Mouse (Mus musculus): Measurements from ENCODE around the gene Arf3.
A peak's percentile ranks its signal among the peaks of the same experiment; 100 is the strongest.
"Not testable (repeated sequence)": the region's sequence is repeated elsewhere in the genome, so short reads cannot be mapped to it uniquely, and the experiment has no call there.

Arf3 gene

GRCm38 (mm10) chr15:98753021-98753423, 10.0 kb downstream of the Arf3 start:
- no peak for DNase-seq (ENCODE audit: low spot score in 2 of 2)

GRCm38 (mm10) chr15:98749093-98749492, 13.9 kb downstream of the Arf3 start:
- DNase-seq (ENCODE audit: low spot score in 2 of 2): no peak

GRCm38 (mm10) chr15:98747296-98747695, 15.7 kb downstream of the Arf3 start:
- DNase-seq (ENCODE audit: low spot score in 2 of 2): no peak

GRCm38 (mm10) chr15:98746344-98746965, 16.6 kb downstream of the Arf3 start:
- DNase-seq (ENCODE audit: low spot score in 2 of 2): no peak

- DNase-seq (ENCODE audit: low spot score in 2 of 2): not testable (repeated sequence)
Measured at GRCm38 (mm10) chr15:98743863-98744262, 19.2 kb downstream of the Arf3 start.

- DNase-seq (ENCODE audit: low spot score in 2 of 2): no peak
Measured at GRCm38 (mm10) chr15:98742766-98743428, 20.1 kb downstream of the Arf3 start.

GRCm38 (mm10) chr15:98740219-98740618, 22.8 kb downstream of the Arf3 start:
- no peak for DNase-seq (ENCODE audit: low spot score in 2 of 2)

- DNase-seq (ENCODE audit: low spot score in 2 of 2): no peak
Measured at GRCm38 (mm10) chr15:98738796-98739195, 24.2 kb downstream of the Arf3 start.

GRCm38 (mm10) chr15:98737881-98738280, 25.1 kb downstream of the Arf3 start:
- DNase-seq (ENCODE audit: low spot score in 2 of 2): peak in 1 of 2 experiments; percentile 42

GRCm38 (mm10) chr15:98736521-98736920, 26.5 kb downstream of the Arf3 start:
- no peak for DNase-seq (ENCODE audit: low spot score in 2 of 2)

GRCm38 (mm10) chr15:98733976-98734566, 28.9 kb downstream of the Arf3 start:
- no peak for DNase-seq (ENCODE audit: low spot score in 2 of 2)

- no peak for DNase-seq (ENCODE audit: low spot score in 2 of 2)
Measured at GRCm38 (mm10) chr15:98733370-98733769, 29.6 kb downstream of the Arf3 start.

GRCm38 (mm10) chr15:98732006-98732531, 30.9 kb downstream of the Arf3 start:
- DNase-seq (ENCODE audit: low spot score in 2 of 2): no peak

GRCm38 (mm10) chr15:98730790-98731189, 32.2 kb downstream of the Arf3 start:
- DNase-seq (ENCODE audit: low spot score in 2 of 2): no peak

- no peak for DNase-seq (ENCODE audit: low spot score in 2 of 2)
Measured at GRCm38 (mm10) chr15:98729791-98730545, 33.0 kb downstream of the Arf3 start.

- no peak for DNase-seq (ENCODE audit: low spot score in 2 of 2)
Measured at GRCm38 (mm10) chr15:98728366-98728765, 34.6 kb downstream of the Arf3 start.

GRCm38 (mm10) chr15:98727443-98728321, 35.3 kb downstream of the Arf3 start, which contains the start of gene Fkbp11:
Gene Fkbp11, minus strand, starts transcription at chr15:98728198.
- DNase-seq (ENCODE audit: low spot score in 2 of 2): peak in 1 of 2 experiments; percentile 31

GRCm38 (mm10) chr15:98726746-98727145, 36.3 kb downstream of the Arf3 start:
- no peak for DNase-seq (ENCODE audit: low spot score in 2 of 2)

GRCm38 (mm10) chr15:98726079-98726478, 36.9 kb downstream of the Arf3 start:
- DNase-seq (ENCODE audit: low spot score in 2 of 2): no peak

- DNase-seq (ENCODE audit: low spot score in 2 of 2): no peak
Measured at GRCm38 (mm10) chr15:98724441-98724840, 38.6 kb downstream of the Arf3 start.

- no peak for DNase-seq (ENCODE audit: low spot score in 2 of 2)
Measured at GRCm38 (mm10) chr15:98722854-98723253, 40.2 kb downstream of the Arf3 start.

All from frontal cortex, postnatal 10 days (tissue).